ENCODE assay signal across 9 mouse cellular contexts in genomic region chr13:56251176-56251923, GRCm38 (mm10). TPM values are rescaled to one million over a fixed set of nuclear protein-coding genes. Genes with fewer than 3 reads are reported as not detected.
DNase-seq lines count a peak whose midpoint lies in the region; ATAC-seq lines count a peak whose summit lies in the region.
"Had no signal": no experiment of that assay in that cellular context is flagged by ENCODE, and none has a peak within 500 bp of the region (broad histone marks: within the 10 kb centered on the region; RNA-seq: fewer than 3 reads in every experiment).

No protein-coding gene starts in this region.

- H3K36me3 ChIP-seq in liver, embryonic 11.5 days (ENCODE audit: control insufficient read depth, insufficient read depth, low read length), result no peaks in the 10 kb centered on the region
- no peaks in the 10 kb centered on the region for H3K36me3 ChIP-seq in embryonic facial prominence, embryonic 13.5 days
- no peaks in the 10 kb centered on the region for H3K36me3 ChIP-seq in intestine, embryonic 15.5 days
- no peaks in the 10 kb centered on the region for H3K36me3 ChIP-seq in neural tube, embryonic 15.5 days

- no peak overlapping the region for H3K4me3 ChIP-seq in liver, embryonic 11.5 days (ENCODE audit: low read depth, low read length)
- H3K4me3 ChIP-seq in embryonic facial prominence, embryonic 13.5 days, result peak overlapping the region; percentile 43
- H3K4me3 ChIP-seq in intestine, embryonic 15.5 days (replicated peaks), result peak overlapping the region; percentile 26
- H3K4me3 ChIP-seq in neural tube, embryonic 15.5 days (replicated peaks), result peak overlapping the region; percentile 33; the same call in 1 of the 2 replicates

- peak overlapping the region; percentile 48; the same call in 1 of the 2 replicates for H3K4me2 ChIP-seq in liver, embryonic 11.5 days
- H3K4me2 ChIP-seq in embryonic facial prominence, embryonic 13.5 days, result peak overlapping the region; percentile 71
- H3K4me2 ChIP-seq in intestine, embryonic 15.5 days (replicated peaks), result peak overlapping the region; percentile 59
- H3K4me2 ChIP-seq in neural tube, embryonic 15.5 days, result peak overlapping the region; percentile 64

- no peak overlapping the region for H3K9ac ChIP-seq in liver, embryonic 11.5 days (ENCODE audit: low read depth, low read length)
- H3K9ac ChIP-seq in embryonic facial prominence, embryonic 13.5 days, result peak overlapping the region; percentile 40; the same call in 1 of the 2 replicates
- H3K9ac ChIP-seq in intestine, embryonic 15.5 days, result no peak overlapping the region
- H3K9ac ChIP-seq in neural tube, embryonic 15.5 days (replicated peaks), result 0 out of 2 replicates have a peak overlapping the region, but pooled peaks have one; percentile 20

- DNase-seq in liver, embryonic 11.5 days (ENCODE audit: low spot score), result no peak
- DNase-seq in liver, result no peak
- DNase-seq in spleen, postnatal 14 days (ENCODE audit: low spot score in 2 of 2), result no peak
- no peak for DNase-seq in right cerebral cortex, adult 18-20 months
- DNase-seq in lung, postnatal 10 days, result no peak
- DNase-seq: heart, adult 18-20 months had no signal

- no peaks in the 10 kb centered on the region for H3K4me1 ChIP-seq in liver, embryonic 11.5 days (replicated peaks; ENCODE audit: control insufficient read depth, insufficient read depth, low read length)
- peaks cover 17% of the 10 kb centered on the region for H3K4me1 ChIP-seq in embryonic facial prominence, embryonic 13.5 days
- H3K4me1 ChIP-seq in intestine, embryonic 15.5 days (replicated peaks), result peaks cover 9% of the 10 kb centered on the region; the same call in 1 of the 2 replicates
- H3K4me1 ChIP-seq in neural tube, embryonic 15.5 days, result peaks cover 21% of the 10 kb centered on the region

- H3K27ac ChIP-seq in liver, embryonic 11.5 days (ENCODE audit: low read depth, low read length), result no peak overlapping the region
- H3K27ac ChIP-seq in embryonic facial prominence, embryonic 13.5 days, result no peak overlapping the region
- no peak overlapping the region for H3K27ac ChIP-seq in intestine, embryonic 15.5 days
- no peak overlapping the region for H3K27ac ChIP-seq in neural tube, embryonic 15.5 days (replicated peaks)

- ATAC-seq in liver, embryonic 11.5 days (replicated peaks; ENCODE audit: low FRiP score), result no peak
- no peak for ATAC-seq in embryonic facial prominence, embryonic 13.5 days (ENCODE audit: insufficient number of reproducible peaks, insufficient read depth, low FRiP score, low TSS enrichment, low read depth)
- no peak for ATAC-seq in intestine, embryonic 15.5 days
- ATAC-seq in neural tube, embryonic 15.5 days (ENCODE audit: low FRiP score), result no peak

- peaks cover 99% of the 10 kb centered on the region for H3K27me3 ChIP-seq in liver, embryonic 11.5 days (replicated peaks; ENCODE audit: control insufficient read depth, insufficient read depth, low read length)
- H3K27me3 ChIP-seq in embryonic facial prominence, embryonic 13.5 days, result peaks cover 100% of the 10 kb centered on the region
- peaks cover 99% of the 10 kb centered on the region for H3K27me3 ChIP-seq in intestine, embryonic 15.5 days (replicated peaks)
- peaks cover 99% of the 10 kb centered on the region for H3K27me3 ChIP-seq in neural tube, embryonic 15.5 days (replicated peaks)

- no peaks in the 10 kb centered on the region for H3K9me3 ChIP-seq in liver, embryonic 11.5 days (ENCODE audit: control insufficient read depth, low read length)
- no peaks in the 10 kb centered on the region for H3K9me3 ChIP-seq in embryonic facial prominence, embryonic 13.5 days
- no peaks in the 10 kb centered on the region for H3K9me3 ChIP-seq in intestine, embryonic 15.5 days
- H3K9me3 ChIP-seq in neural tube, embryonic 15.5 days (replicated peaks), result no peaks in the 10 kb centered on the region

- 3% methylated on average over 59 of the region's 59 CpGs for WGBS in liver, embryonic 11.5 days
- WGBS in embryonic facial prominence, embryonic 13.5 days, result under 1% methylated on average over 59 of the region's 59 CpGs
- WGBS in intestine, embryonic 15.5 days, result 2% methylated on average over 59 of the region's 59 CpGs
- WGBS in neural tube, embryonic 15.5 days, result 1% methylated on average over 59 of the region's 59 CpGs

RNA-seq across cellular contexts. Expression of gene Neurog1, which starts 0.6 kb away (rescaled TPM):
- polyA plus RNA-seq in liver, embryonic 11.5 days (2014; fragmentation: Nextera tagmentation; extraction: Ambion mirVana), result not detected in 2 replicates
- polyA plus RNA-seq in embryonic facial prominence, embryonic 13.5 days (2015; fragmentation: Nextera tagmentation; extraction: Ambion mirVana), result 1.1 and 2.0 TPM in 2 replicates
- polyA plus RNA-seq in intestine, embryonic 15.5 days (2015; fragmentation: Nextera tagmentation; extraction: Ambion mirVana), result not detected in 2 replicates
- 0.18 TPM in 1 of 2 replicates, not detected in the other for polyA plus RNA-seq in neural tube, embryonic 15.5 days (2015; fragmentation: Nextera tagmentation; extraction: Ambion mirVana)

RNA-seq across cellular contexts. Expression of gene Cxcl14, which starts 45.0 kb away (rescaled TPM):
- polyA plus RNA-seq in liver, embryonic 11.5 days (2014; fragmentation: Nextera tagmentation; extraction: Ambion mirVana), result 3.0 and 5.9 TPM in 2 replicates
- 589 and 679 TPM in 2 replicates for polyA plus RNA-seq in embryonic facial prominence, embryonic 13.5 days (2015; fragmentation: Nextera tagmentation; extraction: Ambion mirVana)
- 7.9 and 9.9 TPM in 2 replicates for polyA plus RNA-seq in intestine, embryonic 15.5 days (2015; fragmentation: Nextera tagmentation; extraction: Ambion mirVana)
- polyA plus RNA-seq in neural tube, embryonic 15.5 days (2015; fragmentation: Nextera tagmentation; extraction: Ambion mirVana), result 3.9 and 4.9 TPM in 2 replicates

Comparison
In these comparisons a context has a peak if more than half of its experiments do, and no peak if none do; other contexts are left out.
1. H3K9ac ChIP-seq: peak in embryonic facial prominence, embryonic 13.5 days (single experiment) and neural tube, embryonic 15.5 days (single experiment); none in liver, embryonic 11.5 days (single experiment) and intestine, embryonic 15.5 days (single experiment).
2. RNA of gene Cxcl14, which starts 45.0 kb away (polyA plus RNA-seq): 589 to 679 TPM in embryonic facial prominence, embryonic 13.5 days; 7.9 to 9.9 TPM in intestine, embryonic 15.5 days, 3.0 to 5.9 TPM in liver, embryonic 11.5 days and 3.9 to 4.9 TPM in neural tube, embryonic 15.5 days; every median in the first group is over 10 times any median in the second.
3. Peak in every context shown above with its lines, with median percentiles within 50 percentile points of each other: H3K4me2 ChIP-seq.